Mouse (Mus musculus): ENCODE measurements around the gene Bub1b. TPM values are rescaled to one million over a fixed set of nuclear protein-coding genes. Genes with fewer than 3 reads are reported as not detected.

The Bub1b gene
- total RNA-seq, 1 experiment = 115 TPM

GRCm38 (mm10) chr2:118572183-118572836 is 25.7 kb upstream of the Bub1b start:
- Histone ChIP-seq H3K36me3 (ENCODE audit: control insufficient read depth, insufficient read depth, low read length, poor library complexity, severe bottlenecking) (no peaks in the 10 kb centered on the region), H3K4me1 (ENCODE audit: control insufficient read depth in 2 of 2, insufficient read depth in 2 of 2, low read length in 2 of 2, poor library complexity in 1 of 2) (no peaks in the 10 kb centered on the region), H3K9ac (ENCODE audit: insufficient read depth, low read depth, low read length, poor library complexity, severe bottlenecking) (no peak overlapping the region), H3K4me3 (ENCODE audit: insufficient read depth in 1 of 2, low read depth in 1 of 2, low read length in 2 of 2, poor library complexity in 1 of 2, severe bottlenecking in 1 of 2) (no peak overlapping the region), H3K27ac (ENCODE audit: insufficient read depth, low read depth, low read length, poor library complexity, severe bottlenecking) (no peak overlapping the region), H3K9me3 (ENCODE audit: control insufficient read depth, insufficient read depth, low read depth, low read length) (no peaks in the 10 kb centered on the region)
- in situ Hi-C loops (cut with MboI; ENCODE audit: low sequenced_read_pairs in 2 of 2, unreplicated experiment in 2 of 2) = no loop called here
- TF ChIP-seq CHD2 (IDR thresholded peaks at IDR 0.05; ENCODE audit: low read depth, low read length) = no peak
- TF ChIP-seq MAFK (IDR thresholded peaks at IDR 0.05; ENCODE audit: insufficient read depth, low read depth, low read length) = no peak
- no peak for TF ChIP-seq HCFC1 (IDR thresholded peaks at IDR 0.05; ENCODE audit: borderline replicate concordance, insufficient read depth, low read length)
- no peak for TF ChIP-seq ZNF384 (IDR thresholded peaks at IDR 0.05; ENCODE audit: low read depth, low read length)
- TF ChIP-seq ZC3H11A (IDR thresholded peaks at IDR 0.05; ENCODE audit: borderline replicate concordance, low read depth, low read length) = no peak
- no peak for DNase-seq (ENCODE audit: low read depth, low spot score)

- Histone ChIP-seq H3K27ac (ENCODE audit: insufficient read depth, low read depth, low read length, poor library complexity, severe bottlenecking) (no peak overlapping the region), H3K4me1 (ENCODE audit: control insufficient read depth in 2 of 2, insufficient read depth in 2 of 2, low read length in 2 of 2, poor library complexity in 1 of 2) (no peaks in the 10 kb centered on the region), H3K9me3 (ENCODE audit: control insufficient read depth, insufficient read depth, low read depth, low read length) (no peaks in the 10 kb centered on the region), H3K9ac (ENCODE audit: insufficient read depth, low read depth, low read length, poor library complexity, severe bottlenecking) (no peak overlapping the region), H3K36me3 (ENCODE audit: control insufficient read depth, insufficient read depth, low read length, poor library complexity, severe bottlenecking) (no peaks in the 10 kb centered on the region), H3K4me3 (ENCODE audit: insufficient read depth in 1 of 2, low read depth in 1 of 2, low read length in 2 of 2, poor library complexity in 1 of 2, severe bottlenecking in 1 of 2) (no peak overlapping the region)
- TF ChIP-seq CHD2 (IDR thresholded peaks at IDR 0.05; ENCODE audit: low read depth, low read length) (no peak), HCFC1 (IDR thresholded peaks at IDR 0.05; ENCODE audit: borderline replicate concordance, insufficient read depth, low read length) (no peak), ZC3H11A (IDR thresholded peaks at IDR 0.05; ENCODE audit: borderline replicate concordance, low read depth, low read length) (no peak), ZNF384 (IDR thresholded peaks at IDR 0.05; ENCODE audit: low read depth, low read length) (no peak)
- in situ Hi-C loops (cut with MboI; ENCODE audit: low sequenced_read_pairs in 2 of 2, unreplicated experiment in 2 of 2) = no loop called here
- DNase-seq (ENCODE audit: low read depth, low spot score) = no peak
Measured at GRCm38 (mm10) chr2:118573135-118573534, 24.9 kb upstream of the Bub1b start.

GRCm38 (mm10) chr2:118586013-118586412 is 12.0 kb upstream of the Bub1b start:
- Histone ChIP-seq H3K36me3 (ENCODE audit: control insufficient read depth, insufficient read depth, low read length, poor library complexity, severe bottlenecking) (no peaks in the 10 kb centered on the region), H3K4me3 (ENCODE audit: insufficient read depth in 1 of 2, low read depth in 1 of 2, low read length in 2 of 2, poor library complexity in 1 of 2, severe bottlenecking in 1 of 2) (no peak overlapping the region), H3K4me1 (ENCODE audit: control insufficient read depth in 2 of 2, insufficient read depth in 2 of 2, low read length in 2 of 2, poor library complexity in 1 of 2) (peaks cover 0 to 9% of the 10 kb centered on the region in 2 experiments; a peak in 1 of 4 replicates), H3K9ac (ENCODE audit: insufficient read depth, low read depth, low read length, poor library complexity, severe bottlenecking) (no peak overlapping the region), H3K9me3 (ENCODE audit: control insufficient read depth, insufficient read depth, low read depth, low read length) (no peaks in the 10 kb centered on the region), H3K27ac (ENCODE audit: insufficient read depth, low read depth, low read length, poor library complexity, severe bottlenecking) (no peak overlapping the region)
- no peak for TF ChIP-seq HCFC1 (IDR thresholded peaks at IDR 0.05; ENCODE audit: borderline replicate concordance, insufficient read depth, low read length)
- no peak for TF ChIP-seq MAFK (IDR thresholded peaks at IDR 0.05; ENCODE audit: insufficient read depth, low read depth, low read length)
- no peak for TF ChIP-seq ZNF384 (IDR thresholded peaks at IDR 0.05; ENCODE audit: low read depth, low read length)
- TF ChIP-seq ZC3H11A (IDR thresholded peaks at IDR 0.05; ENCODE audit: borderline replicate concordance, low read depth, low read length) = no peak
- no peak for TF ChIP-seq CHD2 (IDR thresholded peaks at IDR 0.05; ENCODE audit: low read depth, low read length)
- in situ Hi-C loops (cut with MboI; ENCODE audit: low sequenced_read_pairs in 2 of 2, unreplicated experiment in 2 of 2) = no loop called here
- DNase-seq (ENCODE audit: low read depth, low spot score) = no peak

- H3K27ac ChIP-seq (ENCODE audit: insufficient read depth, low read depth, low read length, poor library complexity, severe bottlenecking) = no peak overlapping the region; the same call in 1 of the 2 replicates
- H3K36me3 ChIP-seq (ENCODE audit: control insufficient read depth, insufficient read depth, low read length, poor library complexity, severe bottlenecking) = no peaks in the 10 kb centered on the region
- DNase-seq (ENCODE audit: low read depth, low spot score) = peak; percentile 54
- in situ Hi-C loops (cut with MboI; ENCODE audit: low sequenced_read_pairs in 2 of 2, unreplicated experiment in 2 of 2) = no loop called here
- peak overlapping the region; percentile 57; the same call in 1 of the 2 replicates for H3K9ac ChIP-seq (ENCODE audit: insufficient read depth, low read depth, low read length, poor library complexity, severe bottlenecking)
- H3K9me3 ChIP-seq (ENCODE audit: control insufficient read depth, insufficient read depth, low read depth, low read length) = no peaks in the 10 kb centered on the region
- TF ChIP-seq ZC3H11A (IDR thresholded peaks at IDR 0.05; ENCODE audit: borderline replicate concordance, low read depth, low read length) = no peak
- TF ChIP-seq CHD2 (IDR thresholded peaks at IDR 0.05; ENCODE audit: low read depth, low read length) = no peak
- TF ChIP-seq MAFK (IDR thresholded peaks at IDR 0.05; ENCODE audit: insufficient read depth, low read depth, low read length) = no peak
- H3K4me1 ChIP-seq (ENCODE audit: control insufficient read depth in 2 of 2, insufficient read depth in 2 of 2, low read length in 2 of 2, poor library complexity in 1 of 2) = peaks cover 0 to 9% of the 10 kb centered on the region in 2 experiments; a peak in 1 of 4 replicates
- H3K4me3 ChIP-seq (ENCODE audit: insufficient read depth in 1 of 2, low read depth in 1 of 2, low read length in 2 of 2, poor library complexity in 1 of 2, severe bottlenecking in 1 of 2) = peak overlapping the region; percentile 58 to 68
Measured at GRCm38 (mm10) chr2:118587686-118588085, 10.3 kb upstream of the Bub1b start.
